Mouse (Mus musculus) cerebellum, postnatal 25 days (tissue): Measurements from ENCODE around the gene Mgrn1.

Experiments
- DNase-seq, 2 experiments: peaks; one replicate each; pipeline ENCODE4 v3.0.0; 2021; ENCODE audit warnings: mixed read lengths in 2 of 2

Gene Mgrn1

GRCm38 (mm10) chr16:4942868-4943267 is 56.8 kb downstream of the Mgrn1 start:
- no peak for DNase-seq

- no peak for DNase-seq
These were observed 57.4 kb downstream of the Mgrn1 start for GRCm38 (mm10) chr16:4943431-4943830.

- DNase-seq: no peak
These were observed 59.4 kb downstream of the Mgrn1 start for GRCm38 (mm10) chr16:4945415-4945814.

- no peak for DNase-seq
These were observed 60.1 kb downstream of the Mgrn1 start for GRCm38 (mm10) chr16:4946155-4946554.

- DNase-seq: no peak
These were observed 61.3 kb downstream of the Mgrn1 start for GRCm38 (mm10) chr16:4947378-4947777.

- DNase-seq: no peak
These were observed 70.6 kb downstream of the Mgrn1 start for GRCm38 (mm10) chr16:4956609-4957008.

GRCm38 (mm10) chr16:4957446-4957845 is 71.4 kb downstream of the Mgrn1 start:
- DNase-seq: peak; percentile 71 to 78

GRCm38 (mm10) chr16:4960260-4960659 is 74.2 kb downstream of the Mgrn1 start:
- no peak for DNase-seq

GRCm38 (mm10) chr16:4963346-4963745 is 77.3 kb downstream of the Mgrn1 start:
- peak in 1 of 2 experiments; percentile 8 for DNase-seq

- DNase-seq: peak; percentile 99
These were observed 78.0 kb downstream of the Mgrn1 start, which contains the start of gene Anks3 for GRCm38 (mm10) chr16:4963797-4964709. Gene Anks3 (minus strand): TSS chr16:4964205.

GRCm38 (mm10) chr16:4964731-4965391 is 78.8 kb downstream of the Mgrn1 start:
- no peak for DNase-seq

GRCm38 (mm10) chr16:4965392-4966129 is 79.5 kb downstream of the Mgrn1 start:
- DNase-seq: peak; percentile 49 to 56

- no peak for DNase-seq
These were observed 82.4 kb downstream of the Mgrn1 start for GRCm38 (mm10) chr16:4968426-4968825.

GRCm38 (mm10) chr16:4969055-4969843 is 83.2 kb downstream of the Mgrn1 start:
- DNase-seq: no peak

- no peak for DNase-seq
These were observed 85.6 kb downstream of the Mgrn1 start for GRCm38 (mm10) chr16:4971626-4972025.

GRCm38 (mm10) chr16:4974521-4974920 is 88.5 kb downstream of the Mgrn1 start:
- peak; percentile 62 to 70 for DNase-seq

- peak; percentile 69 to 77 for DNase-seq
These were observed 90.1 kb downstream of the Mgrn1 start for GRCm38 (mm10) chr16:4976180-4976579.

- no peak for DNase-seq
These were observed 92.4 kb downstream of the Mgrn1 start for GRCm38 (mm10) chr16:4978275-4979051.

- peak; percentile 32 to 60 for DNase-seq
These were observed 93.8 kb downstream of the Mgrn1 start for GRCm38 (mm10) chr16:4979755-4980380.

- DNase-seq: no peak
These were observed 98.7 kb downstream of the Mgrn1 start for GRCm38 (mm10) chr16:4984717-4985116.
